Mouse (Mus musculus): ENCODE results near the gene Lima1.

DNA sequence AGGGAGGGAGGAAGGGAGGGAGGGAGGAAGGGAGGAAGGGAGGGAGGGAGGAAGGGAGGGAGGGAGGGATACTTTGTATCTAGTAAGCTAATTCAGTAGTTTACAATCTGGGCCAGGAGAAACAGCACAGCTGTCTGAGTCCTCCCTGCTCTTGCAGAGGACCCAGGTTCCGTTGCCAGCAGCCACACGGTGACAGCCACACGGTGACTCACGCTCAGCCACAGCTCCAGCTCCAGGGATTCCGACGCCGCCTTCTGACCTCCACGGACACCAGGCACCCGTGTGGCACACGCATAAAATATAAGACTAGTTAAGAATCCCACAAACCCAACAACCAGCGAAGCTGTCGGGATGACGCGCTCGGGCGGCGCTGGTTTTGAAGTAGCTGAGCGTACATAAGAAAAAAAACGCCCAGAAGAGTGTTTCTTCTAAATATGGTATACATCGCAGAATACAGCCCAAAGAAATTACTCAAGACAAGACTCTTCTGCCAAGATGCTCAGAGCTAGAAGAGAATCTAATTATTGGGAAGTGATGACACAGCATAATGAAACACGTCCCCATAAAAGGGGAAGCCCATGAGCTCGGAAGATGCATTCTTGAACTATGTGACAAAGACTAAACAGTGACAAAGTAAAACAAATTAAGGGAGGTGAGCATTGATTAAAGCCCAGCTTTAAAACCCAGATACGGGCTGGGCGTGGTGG is 60.5 kb downstream of the Lima1 start:
- TF ChIP-seq CTCF (IDR thresholded peaks at IDR 0.05) (no peak), EP300 (IDR thresholded peaks at IDR 0.05) (no peak)
